Mouse (Mus musculus) frontal cortex, postnatal 10 days (tissue): ENCODE results near the gene Rbms1.

Experiments used
- DNase-seq, 2 experiments: peaks; one replicate each; pipeline ENCODE4 v3.0.0; 2022; ENCODE audit warnings: low spot score in 2 of 2, mixed read lengths in 1 of 2

Rbms1 gene

GRCm38 (mm10) chr2:60809441-60809921 lies 153.5 kb downstream of the Rbms1 start:
- no peak for DNase-seq

DNA sequence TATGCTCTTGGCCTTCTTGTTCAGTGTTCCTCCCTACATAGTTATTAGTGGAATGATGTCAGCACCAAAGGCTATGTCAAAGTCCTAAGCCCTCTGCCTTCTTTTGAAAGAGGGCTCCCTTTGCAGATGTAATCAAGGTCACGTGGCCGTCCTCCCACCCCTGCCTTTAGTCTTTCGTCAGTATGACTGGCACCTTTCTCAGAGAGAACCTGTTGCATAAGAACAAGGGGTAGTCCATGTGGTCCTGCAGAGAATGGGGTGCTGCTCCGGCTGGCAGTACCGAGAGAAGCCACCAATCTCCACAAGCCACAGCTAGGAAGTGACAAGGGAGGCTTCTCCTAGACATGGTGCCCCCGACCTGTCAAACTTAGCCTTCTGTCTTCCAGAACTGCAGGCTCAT lies 154.2 kb downstream of the Rbms1 start:
- no peak for DNase-seq

GRCm38 (mm10) chr2:60807341-60808195 lies 155.4 kb downstream of the Rbms1 start:
- DNase-seq = no peak

- DNase-seq = no peak
These were observed 158.2 kb downstream of the Rbms1 start for GRCm38 (mm10) chr2:60804763-60805162.

DNA sequence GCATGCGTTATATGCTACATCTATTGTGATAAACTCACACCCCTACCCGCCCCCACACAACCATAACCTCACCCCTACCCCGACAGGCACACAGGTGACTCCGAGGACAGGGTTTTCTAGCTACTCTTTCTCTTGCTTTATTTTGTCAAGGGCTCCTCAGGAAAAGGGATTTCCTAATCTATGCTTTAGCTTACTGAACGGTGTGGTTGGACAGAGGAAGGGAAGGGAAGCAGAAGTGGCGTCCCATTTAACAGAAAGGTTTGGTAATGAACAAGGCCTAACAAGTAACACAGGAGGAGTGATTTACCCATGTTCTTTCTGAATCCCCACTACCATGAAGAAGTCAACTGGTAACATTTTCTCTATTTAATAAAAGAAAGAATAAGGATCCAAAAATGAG lies 159.6 kb downstream of the Rbms1 start:
- DNase-seq = no peak

DNA sequence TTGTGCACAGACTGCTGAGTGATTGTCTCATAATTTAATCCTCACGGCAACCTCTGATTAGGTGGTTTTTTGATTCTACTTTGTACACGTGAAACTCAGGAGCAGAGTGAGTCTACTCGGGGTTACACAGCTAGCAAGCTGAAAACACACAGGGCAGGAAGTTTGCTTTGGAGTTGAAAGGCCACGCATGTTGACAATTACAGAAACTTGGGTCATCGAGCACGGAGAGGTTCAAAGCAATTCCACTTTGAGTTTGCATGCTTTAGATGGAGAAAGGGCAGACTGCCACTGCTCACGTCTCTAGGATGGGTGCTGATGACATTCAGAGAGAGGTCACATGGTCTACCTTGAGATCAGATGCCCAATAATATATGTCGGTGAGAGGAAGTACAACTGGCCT lies 160.2 kb downstream of the Rbms1 start:
- no peak for DNase-seq

- peak in 1 of 2 experiments; percentile 25 for DNase-seq
These were observed 160.8 kb downstream of the Rbms1 start for GRCm38 (mm10) chr2:60802191-60802590.

DNA sequence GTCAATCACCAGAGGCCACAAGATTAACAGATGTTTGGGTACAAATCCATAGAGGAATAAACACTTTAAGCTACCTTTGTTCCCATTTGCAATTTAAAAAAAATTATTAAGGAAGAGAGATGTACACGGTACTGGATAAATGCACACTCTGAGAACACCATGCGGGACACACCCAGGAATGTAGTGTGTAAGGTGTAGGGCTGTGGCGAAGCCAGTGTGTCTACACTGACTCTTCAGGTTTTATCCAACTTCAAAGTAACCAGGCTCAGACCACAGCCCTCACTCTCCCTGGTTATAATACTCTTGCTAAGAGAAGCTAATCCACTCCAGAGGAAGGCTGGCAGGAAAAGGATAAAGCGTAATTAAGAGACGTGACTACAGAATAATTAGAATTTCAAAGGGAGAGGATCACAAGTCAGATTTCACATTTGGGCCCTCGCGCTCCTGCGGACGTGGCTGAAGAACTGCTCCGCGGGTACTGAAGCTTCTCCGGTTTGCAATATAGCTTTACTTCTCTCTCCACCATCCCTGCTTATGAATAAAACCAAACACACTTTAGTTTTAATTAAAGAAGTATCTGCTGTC lies 161.3 kb downstream of the Rbms1 start:
- DNase-seq = no peak

GRCm38 (mm10) chr2:60800921-60801558 lies 162.0 kb downstream of the Rbms1 start:
- no peak for DNase-seq

- no peak for DNase-seq
These were observed 163.2 kb downstream of the Rbms1 start for GRCm38 (mm10) chr2:60799816-60800215.

GRCm38 (mm10) chr2:60798767-60799529 lies 164.0 kb downstream of the Rbms1 start:
- DNase-seq = no peak

DNA sequence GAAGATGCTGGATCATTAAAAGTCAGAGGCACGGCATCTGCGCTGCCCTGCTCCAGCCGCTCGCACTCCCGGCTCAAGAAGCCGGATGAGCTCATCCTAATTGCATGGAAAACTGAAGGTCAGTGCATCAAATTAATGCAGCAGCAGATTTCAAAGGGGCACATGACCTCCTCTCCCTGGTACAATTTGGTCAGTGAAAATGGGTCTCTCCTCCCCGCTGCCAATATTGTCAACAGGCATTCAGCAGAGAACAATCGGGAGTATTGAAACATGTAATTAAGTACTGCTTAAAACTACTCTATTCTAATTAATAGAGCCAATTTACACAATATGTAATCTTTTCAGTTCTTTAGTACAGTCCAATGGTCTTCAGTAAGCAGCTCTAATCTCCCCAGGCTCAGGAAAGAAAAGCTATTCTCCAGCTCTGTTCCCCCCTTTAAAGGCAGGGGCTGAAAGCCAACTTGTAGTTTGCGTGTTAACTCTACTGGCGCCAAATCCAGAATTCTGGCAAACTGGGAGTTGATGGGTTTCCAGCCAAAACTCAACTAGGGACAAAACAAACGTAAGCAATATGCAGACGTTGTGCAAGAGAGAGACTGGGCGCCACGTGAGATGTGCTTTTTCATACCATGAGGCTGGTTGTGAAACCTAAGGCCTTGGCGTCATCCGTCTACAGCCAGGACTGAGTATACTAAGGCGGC lies 165.9 kb downstream of the Rbms1 start:
- no peak for DNase-seq

DNA sequence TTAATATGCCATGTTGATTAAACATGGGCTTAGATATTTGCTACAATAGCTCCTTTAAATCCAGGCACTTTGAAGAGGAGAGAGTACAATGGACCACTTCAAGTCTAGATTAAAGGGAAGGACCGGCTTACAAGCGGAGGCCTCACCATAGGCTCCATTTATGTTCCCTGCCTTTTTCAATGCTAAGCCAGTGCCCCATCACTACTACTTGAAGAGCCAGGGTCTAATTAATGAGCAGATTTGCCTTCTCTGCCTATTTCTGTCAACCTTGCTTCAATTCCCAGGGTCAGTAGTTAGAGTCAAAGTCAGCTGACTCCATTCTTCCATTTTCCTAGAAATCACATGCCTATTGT lies 166.4 kb downstream of the Rbms1 start:
- DNase-seq = no peak

GRCm38 (mm10) chr2:60795861-60796260 lies 167.1 kb downstream of the Rbms1 start:
- DNase-seq = no peak

DNA sequence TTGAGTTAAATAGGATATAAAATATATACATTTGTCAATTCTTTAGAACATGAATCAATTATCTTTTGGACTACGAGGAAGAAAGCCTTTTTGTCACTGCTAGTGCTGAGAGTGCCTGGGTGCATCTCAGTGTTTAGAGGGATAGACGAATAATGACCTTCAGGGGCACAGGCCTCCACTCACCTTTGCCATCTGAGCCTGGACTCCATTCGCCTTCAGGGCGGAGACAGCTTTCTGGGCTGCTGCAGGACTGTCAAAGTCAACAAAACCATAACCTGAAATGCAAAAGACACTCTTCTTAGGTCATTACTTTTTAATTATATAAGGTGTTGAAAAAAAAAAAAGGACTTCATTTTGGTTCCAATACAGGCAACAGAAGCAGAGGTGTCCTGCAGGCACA lies 170.5 kb downstream of the Rbms1 start:
- no peak for DNase-seq

GRCm38 (mm10) chr2:60789126-60789525 lies 173.9 kb downstream of the Rbms1 start:
- DNase-seq = no peak

DNA sequence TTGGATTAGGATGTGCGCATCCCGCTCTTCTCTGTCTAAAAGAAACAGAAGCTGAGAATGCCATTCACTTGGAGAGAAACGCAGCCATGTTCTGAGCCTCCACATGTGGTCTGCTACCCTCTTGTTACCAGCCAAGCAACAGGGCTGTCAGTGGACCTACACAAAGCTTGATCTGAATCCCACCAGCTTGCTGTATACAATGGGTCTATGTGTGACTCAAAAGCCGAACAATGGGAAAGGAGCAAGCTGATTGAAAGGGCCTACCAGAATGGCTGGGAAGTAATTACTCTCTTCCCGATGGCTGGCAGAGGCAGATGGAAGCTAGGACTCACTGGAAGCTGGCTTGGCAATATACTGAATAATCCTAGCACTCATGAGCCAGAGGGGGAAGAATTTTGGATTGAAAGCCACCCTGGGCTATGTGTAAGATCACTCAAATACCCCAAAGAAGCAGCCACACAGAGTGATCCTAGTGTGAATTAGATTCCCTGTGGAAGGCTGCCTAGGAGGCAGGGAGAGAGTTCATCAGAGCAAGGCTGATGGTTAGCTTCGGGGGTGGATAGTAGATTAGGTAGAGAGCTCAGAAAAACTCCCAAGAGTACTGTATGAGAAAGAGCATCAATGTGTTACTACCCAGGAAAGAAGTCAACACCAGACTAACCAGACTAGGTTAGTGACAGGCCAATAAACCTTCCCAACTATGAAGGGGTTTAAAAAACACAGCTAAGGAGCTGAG lies 174.7 kb downstream of the Rbms1 start:
- DNase-seq = no peak

- DNase-seq = no peak
These were observed 175.9 kb downstream of the Rbms1 start for GRCm38 (mm10) chr2:60787088-60787487.

- DNase-seq = no peak
These were observed 176.7 kb downstream of the Rbms1 start for GRCm38 (mm10) chr2:60786289-60786688.

DNA sequence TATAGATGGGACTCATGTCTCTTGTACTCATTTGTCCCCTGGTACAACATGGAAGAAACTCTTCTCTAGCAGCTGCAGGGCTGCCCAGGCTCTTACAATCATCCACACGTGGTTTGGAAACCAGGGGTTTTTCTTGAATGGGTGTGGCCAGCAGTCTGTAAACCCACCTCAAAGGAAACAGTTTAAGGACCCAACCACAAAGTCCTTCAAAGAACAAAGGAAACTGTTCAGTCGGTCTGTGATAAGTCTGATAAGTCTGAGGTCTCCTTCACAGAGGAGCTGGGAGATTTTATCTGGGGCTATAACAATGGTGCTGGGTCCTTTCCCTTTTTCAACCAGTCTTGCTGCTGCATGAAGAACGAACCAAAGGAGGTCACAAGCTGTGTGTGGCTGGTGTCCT lies 188.5 kb downstream of the Rbms1 start:
- no peak for DNase-seq

GRCm38 (mm10) chr2:60773592-60773991 lies 189.4 kb downstream of the Rbms1 start:
- no peak for DNase-seq
